Mouse (Mus musculus): ENCODE measurements at regions not wholly inside any gene's neighbourhood (a gene's known extent, or its start where the extent isn't known, plus 50 kb on each side); places are given as distances from the start of the nearest gene placed in this dataset.

GRCm38 (mm10) chr1:92340644-92341043 is 133.0 kb downstream of the Ndufa10 start:
- DNase-seq (ENCODE audit: low spot score), result no peak

GRCm38 (mm10) chr1:92338589-92338988 is 135.1 kb downstream of the Ndufa10 start:
- DNase-seq (ENCODE audit: low spot score), result no peak

- no peak for DNase-seq (ENCODE audit: low spot score)
These were observed 136.2 kb downstream of the Ndufa10 start for GRCm38 (mm10) chr1:92337450-92337849.

- no peak for DNase-seq (ENCODE audit: low spot score)
These were observed 136.7 kb upstream of the Hdac4 start for GRCm38 (mm10) chr1:92332248-92332584.

GRCm38 (mm10) chr1:92331559-92332247 is 136.2 kb upstream of the Hdac4 start:
- no peak for DNase-seq (ENCODE audit: low spot score)

- no peak for DNase-seq (ENCODE audit: low spot score)
These were observed 134.7 kb upstream of the Hdac4 start for GRCm38 (mm10) chr1:92330181-92330580.

GRCm38 (mm10) chr1:92329491-92329890 is 134.0 kb upstream of the Hdac4 start:
- DNase-seq (ENCODE audit: low spot score), result no peak

GRCm38 (mm10) chr1:92327141-92327540 is 131.6 kb upstream of the Hdac4 start:
- DNase-seq (ENCODE audit: low spot score), result no peak

- DNase-seq (ENCODE audit: low spot score), result no peak
These were observed 129.8 kb upstream of the Hdac4 start for GRCm38 (mm10) chr1:92325281-92325680.

GRCm38 (mm10) chr1:92324091-92324950 is 128.8 kb upstream of the Hdac4 start:
- no peak for DNase-seq (ENCODE audit: low spot score)

GRCm38 (mm10) chr1:92317131-92317530 is 121.6 kb upstream of the Hdac4 start:
- DNase-seq (ENCODE audit: low spot score), result no peak

GRCm38 (mm10) chr1:92316191-92316723 is 120.8 kb upstream of the Hdac4 start:
- DNase-seq (ENCODE audit: low spot score), result no peak

- no peak for DNase-seq (ENCODE audit: low spot score)
These were observed 117.6 kb upstream of the Hdac4 start for GRCm38 (mm10) chr1:92313001-92313597.

- no peak for DNase-seq (ENCODE audit: low spot score)
These were observed 114.4 kb upstream of the Hdac4 start for GRCm38 (mm10) chr1:92309883-92310282.

- DNase-seq (ENCODE audit: low spot score), result no peak
These were observed 113.9 kb upstream of the Hdac4 start for GRCm38 (mm10) chr1:92309381-92309780.

- no peak for DNase-seq (ENCODE audit: low spot score)
These were observed 113.0 kb upstream of the Hdac4 start for GRCm38 (mm10) chr1:92308537-92308936.

GRCm38 (mm10) chr1:92306042-92306441 is 110.5 kb upstream of the Hdac4 start:
- no peak for DNase-seq (ENCODE audit: low spot score)

- DNase-seq (ENCODE audit: low spot score), result no peak
These were observed 103.5 kb upstream of the Hdac4 start for GRCm38 (mm10) chr1:92299041-92299440.

GRCm38 (mm10) chr1:92292681-92293380 is 97.3 kb upstream of the Hdac4 start:
- no peak for DNase-seq (ENCODE audit: low spot score)

- no peak for DNase-seq (ENCODE audit: low spot score)
These were observed 91.5 kb upstream of the Hdac4 start for GRCm38 (mm10) chr1:92286966-92287342.

- DNase-seq (ENCODE audit: low spot score), result no peak
These were observed 90.8 kb upstream of the Hdac4 start for GRCm38 (mm10) chr1:92286013-92286965.

Measured in testis, postnatal 14 days (tissue).